Mouse (Mus musculus): ENCODE measurements around the gene Tesmin. TPM values are rescaled to one million over a fixed set of nuclear protein-coding genes. Genes with fewer than 3 reads are reported as not detected.

Tesmin gene
- polyA plus RNA-seq, 1 experiment from 2014 or later, result 0.83 TPM

DNA sequence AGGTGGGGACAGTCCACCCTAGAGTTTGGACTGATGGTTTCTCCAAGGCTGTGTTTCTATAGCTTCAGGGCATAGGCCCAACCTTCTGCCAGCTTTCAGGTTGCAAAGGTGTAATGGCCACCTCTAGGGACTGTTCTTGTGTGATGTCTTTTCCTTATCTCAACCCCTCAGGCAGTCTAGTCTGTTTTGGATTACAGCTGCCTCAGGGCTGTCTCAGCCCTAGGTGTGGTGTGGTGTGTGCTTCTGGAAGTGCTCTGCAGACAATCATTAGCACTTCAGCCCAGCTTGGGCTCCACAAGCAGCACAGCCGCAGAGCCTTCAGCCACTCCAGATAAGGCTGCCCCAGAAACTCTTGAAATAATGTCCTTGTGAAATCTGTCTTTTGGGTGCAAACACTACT lies 3.7 kb downstream of the Tesmin start:
- Histone ChIP-seq H3K4me3 (no peak overlapping the region), H3K27me3 (replicated peaks) (no peaks in the 10 kb centered on the region), H3K4me1 (replicated peaks) (peaks cover 44% of the 10 kb centered on the region), H3K9ac (no peak overlapping the region), H3K9me3 (replicated peaks) (peaks cover 6% of the 10 kb centered on the region), H3K36me3 (no peaks in the 10 kb centered on the region), H3K4me2 (no peak overlapping the region), H3K27ac (ENCODE audit: poor library complexity, severe bottlenecking) (peak overlapping the region; percentile 36; the same call in 1 of the 2 replicates)
- ATAC-seq (ENCODE audit: insufficient number of reproducible peaks, low FRiP score), result 0 out of 2 replicates have a peak, but pooled peaks have one; percentile 6
- 6% methylated on average over 1 of the region's 1 CpGs for WGBS

DNA sequence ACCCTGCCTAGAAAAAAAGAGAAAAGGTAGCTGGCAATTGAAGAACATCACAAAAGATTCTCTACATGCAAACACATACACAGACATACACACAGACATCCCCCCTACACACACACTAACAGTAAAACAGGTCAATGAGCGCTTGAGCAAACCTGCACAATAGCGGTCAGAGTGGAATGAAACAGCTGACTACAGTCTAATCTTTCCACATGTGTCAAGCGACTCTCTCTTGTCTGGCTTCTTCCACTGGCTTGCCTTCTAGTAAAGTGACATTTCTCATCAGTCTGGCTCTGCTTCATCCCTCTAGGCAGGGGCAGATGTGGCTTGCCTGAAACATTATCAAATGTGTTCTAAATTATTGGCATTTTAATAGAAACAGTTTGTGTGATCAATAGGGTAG lies 5.6 kb downstream of the Tesmin start:
- Histone ChIP-seq H3K9ac (no peak overlapping the region), H3K4me3 (no peak overlapping the region), H3K4me2 (no peak overlapping the region), H3K4me1 (replicated peaks) (peaks cover 39% of the 10 kb centered on the region), H3K27me3 (replicated peaks) (no peaks in the 10 kb centered on the region), H3K27ac (ENCODE audit: poor library complexity, severe bottlenecking) (no peak overlapping the region), H3K36me3 (no peaks in the 10 kb centered on the region), H3K9me3 (replicated peaks) (peaks cover 6% of the 10 kb centered on the region)
- WGBS, result 66% methylated on average over 3 of the region's 3 CpGs
- no peak for ATAC-seq (ENCODE audit: insufficient number of reproducible peaks, low FRiP score)

GRCm38 (mm10) chr19:3400057-3400456 lies 11.4 kb downstream of the Tesmin start:
- H3K4me1 ChIP-seq (replicated peaks), result peaks cover 34% of the 10 kb centered on the region
- H3K9me3 ChIP-seq (replicated peaks), result peaks cover 3% of the 10 kb centered on the region; the same call in 1 of the 2 replicates
- WGBS, result 87% methylated on average over 4 of the region's 4 CpGs
- no peak overlapping the region for H3K9ac ChIP-seq
- H3K27me3 ChIP-seq (replicated peaks), result 0 out of 2 replicates have a peak, but pooled peaks cover 7% of the 10 kb centered on the region
- no peaks in the 10 kb centered on the region for H3K36me3 ChIP-seq
- no peak overlapping the region for H3K4me2 ChIP-seq
- H3K27ac ChIP-seq (ENCODE audit: poor library complexity, severe bottlenecking), result no peak overlapping the region
- ATAC-seq (ENCODE audit: insufficient number of reproducible peaks, low FRiP score), result no peak
- H3K4me3 ChIP-seq, result no peak overlapping the region

DNA sequence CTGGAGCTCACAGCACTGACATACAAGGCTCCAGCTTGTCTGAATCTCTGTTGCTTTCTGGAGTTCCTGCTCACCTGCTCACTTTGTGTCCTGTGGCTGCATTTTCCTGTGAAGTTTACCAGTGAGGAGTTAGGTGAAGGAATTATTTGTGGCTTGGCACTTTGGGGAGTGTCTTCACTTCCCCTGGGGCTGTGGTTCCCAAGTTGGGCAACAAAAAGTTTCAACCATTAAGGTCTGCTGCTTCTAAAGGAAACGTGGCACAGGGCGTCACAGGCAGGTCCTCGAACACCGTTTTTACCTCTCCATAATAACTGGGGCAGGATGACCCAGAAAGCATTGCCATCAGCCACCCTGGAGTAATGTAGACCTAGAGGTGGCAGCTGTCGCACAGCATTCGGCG lies 12.8 kb downstream of the Tesmin start:
- Histone ChIP-seq H3K27ac (ENCODE audit: poor library complexity, severe bottlenecking) (no peak overlapping the region), H3K9me3 (replicated peaks) (peaks cover 3% of the 10 kb centered on the region; the same call in 1 of the 2 replicates), H3K4me2 (no peak overlapping the region), H3K4me1 (replicated peaks) (peaks cover 26% of the 10 kb centered on the region), H3K36me3 (no peaks in the 10 kb centered on the region), H3K27me3 (replicated peaks) (peaks cover 7% of the 10 kb centered on the region; the same call in 1 of the 2 replicates), H3K4me3 (no peak overlapping the region), H3K9ac (no peak overlapping the region)
- WGBS, result 66% methylated on average over 7 of the region's 7 CpGs
- no peak for ATAC-seq (ENCODE audit: insufficient number of reproducible peaks, low FRiP score)

- H3K27me3 ChIP-seq (replicated peaks), result peaks cover 10% of the 10 kb centered on the region; the same call in 1 of the 2 replicates
- H3K4me2 ChIP-seq, result 0 out of 2 replicates have a peak overlapping the region, but pooled peaks have one; percentile 6
- H3K4me1 ChIP-seq (replicated peaks), result peaks cover 21% of the 10 kb centered on the region
- H3K27ac ChIP-seq (ENCODE audit: poor library complexity, severe bottlenecking), result no peak overlapping the region
- H3K4me3 ChIP-seq, result no peak overlapping the region
- H3K36me3 ChIP-seq, result no peaks in the 10 kb centered on the region
- H3K9me3 ChIP-seq (replicated peaks), result peaks cover 3% of the 10 kb centered on the region; the same call in 1 of the 2 replicates
- WGBS, result 32% methylated on average over 7 of the region's 7 CpGs
- no peak overlapping the region for H3K9ac ChIP-seq
- ATAC-seq (ENCODE audit: insufficient number of reproducible peaks, low FRiP score), result no peak
These were observed 13.3 kb downstream of the Tesmin start for GRCm38 (mm10) chr19:3401943-3402342.

DNA sequence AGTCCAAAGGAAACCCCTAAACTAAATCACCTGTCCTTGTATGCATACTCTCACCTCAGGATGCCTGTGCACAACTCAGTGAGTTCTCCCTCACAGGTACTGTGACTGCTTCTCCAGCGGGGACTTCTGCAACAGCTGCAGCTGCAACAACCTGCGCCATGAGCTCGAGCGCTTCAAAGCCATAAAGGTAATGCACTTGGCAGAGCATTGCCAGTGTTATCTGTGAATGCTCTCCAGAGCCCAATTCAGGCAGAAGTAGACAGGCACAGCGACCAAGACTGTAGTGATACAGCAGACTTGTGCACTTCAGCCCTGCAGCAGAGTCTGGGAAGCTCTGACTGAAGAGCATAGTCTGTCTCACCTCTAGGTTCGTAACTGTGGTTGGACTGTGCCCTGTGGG lies 13.7 kb downstream of the Tesmin start:
- no peak for ATAC-seq (ENCODE audit: insufficient number of reproducible peaks, low FRiP score)
- no peaks in the 10 kb centered on the region for H3K36me3 ChIP-seq
- H3K4me3 ChIP-seq, result no peak overlapping the region
- WGBS, result 63% methylated on average over 6 of the region's 6 CpGs
- H3K4me2 ChIP-seq, result 0 out of 2 replicates have a peak overlapping the region, but pooled peaks have one; percentile 6
- H3K9ac ChIP-seq, result no peak overlapping the region
- no peak overlapping the region for H3K27ac ChIP-seq (ENCODE audit: poor library complexity, severe bottlenecking)
- H3K27me3 ChIP-seq (replicated peaks), result peaks cover 10% of the 10 kb centered on the region; the same call in 1 of the 2 replicates
- H3K4me1 ChIP-seq (replicated peaks), result peaks cover 17% of the 10 kb centered on the region
- peaks cover 3% of the 10 kb centered on the region; the same call in 1 of the 2 replicates for H3K9me3 ChIP-seq (replicated peaks)

DNA sequence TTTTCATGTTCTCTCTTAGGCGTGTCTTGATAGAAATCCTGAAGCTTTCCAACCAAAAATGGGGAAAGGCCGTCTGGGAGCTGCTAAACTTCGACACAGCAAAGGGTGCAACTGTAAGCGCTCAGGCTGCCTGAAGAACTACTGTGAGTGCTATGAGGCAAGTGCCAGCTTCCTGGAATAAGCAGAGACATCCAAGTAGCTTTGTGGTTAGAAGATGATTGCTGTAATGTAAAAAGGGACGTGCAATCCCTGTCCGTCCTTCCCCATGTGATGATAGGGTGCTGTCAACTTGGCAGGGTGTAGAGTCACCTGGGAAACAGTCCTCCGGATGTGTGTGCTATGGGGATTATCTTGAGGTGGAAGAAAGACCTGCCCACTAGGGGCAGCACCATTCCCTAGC lies 15.4 kb downstream of the Tesmin start:
- H3K4me3 ChIP-seq, result no peak overlapping the region
- no peaks in the 10 kb centered on the region for H3K36me3 ChIP-seq
- H3K4me1 ChIP-seq (replicated peaks), result peaks cover 17% of the 10 kb centered on the region
- 82% methylated on average over 7 of the region's 7 CpGs for WGBS
- H3K9ac ChIP-seq, result no peak overlapping the region
- peaks cover 20% of the 10 kb centered on the region for H3K27me3 ChIP-seq (replicated peaks)
- H3K9me3 ChIP-seq (replicated peaks), result peaks cover 3% of the 10 kb centered on the region; the same call in 1 of the 2 replicates
- H3K27ac ChIP-seq (ENCODE audit: poor library complexity, severe bottlenecking), result no peak overlapping the region
- no peak overlapping the region for H3K4me2 ChIP-seq
- no peak for ATAC-seq (ENCODE audit: insufficient number of reproducible peaks, low FRiP score)

- H3K27ac ChIP-seq (ENCODE audit: poor library complexity, severe bottlenecking), result no peak overlapping the region
- no peak for ATAC-seq (ENCODE audit: insufficient number of reproducible peaks, low FRiP score)
- peaks cover 17% of the 10 kb centered on the region for H3K4me1 ChIP-seq (replicated peaks)
- H3K27me3 ChIP-seq (replicated peaks), result peaks cover 26% of the 10 kb centered on the region
- no peaks in the 10 kb centered on the region for H3K36me3 ChIP-seq
- H3K4me3 ChIP-seq, result no peak overlapping the region
- H3K9ac ChIP-seq, result no peak overlapping the region
- no peak overlapping the region for H3K4me2 ChIP-seq
- WGBS, result 53% methylated on average over 1 of the region's 1 CpGs
- H3K9me3 ChIP-seq (replicated peaks), result peaks cover 3% of the 10 kb centered on the region; the same call in 1 of the 2 replicates
These were observed 17.0 kb downstream of the Tesmin start for GRCm38 (mm10) chr19:3405531-3406281.

DNA sequence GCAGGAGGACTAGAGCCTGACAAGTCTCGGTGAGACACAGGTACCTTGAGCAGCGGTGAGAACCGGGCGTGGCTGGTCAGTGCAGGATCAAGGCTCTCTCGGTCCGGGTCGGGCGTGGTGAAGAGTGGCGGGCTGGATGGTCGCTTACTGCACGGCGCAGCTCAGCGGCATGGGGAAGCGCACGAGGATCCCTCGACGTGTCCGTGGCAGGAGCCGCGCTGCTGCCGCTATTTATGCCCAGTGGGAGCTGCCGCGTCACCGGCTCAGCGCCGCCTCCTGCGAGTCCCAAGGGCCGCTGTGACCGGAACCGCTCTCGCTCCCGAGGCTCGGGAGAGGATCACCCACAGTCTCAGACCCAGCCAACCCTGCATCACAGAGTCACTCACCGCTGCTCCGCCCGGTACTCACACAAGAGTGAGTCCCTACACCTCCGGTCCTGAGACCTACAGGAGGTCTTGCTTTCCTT lies 25.6 kb downstream of the Tesmin start, which contains the start of gene Gal:
Gene Gal (minus strand): TSS at position 277 of the 466 bp plus-strand sequence.
- peaks cover 71% of the 10 kb centered on the region for H3K27me3 ChIP-seq (replicated peaks)

GRCm38 (mm10) chr19:3419251-3419650 lies 30.6 kb downstream of the Tesmin start:
- WGBS, result 60% methylated on average over 5 of the region's 5 CpGs
- H3K9me3 ChIP-seq (replicated peaks), result peaks cover 5% of the 10 kb centered on the region; the same call in 1 of the 2 replicates
- H3K9ac ChIP-seq, result no peak overlapping the region
- ATAC-seq (ENCODE audit: insufficient number of reproducible peaks, low FRiP score), result no peak; the same call in 1 of the 2 replicates
- no peak overlapping the region for H3K4me2 ChIP-seq
- H3K36me3 ChIP-seq, result no peaks in the 10 kb centered on the region
- H3K27me3 ChIP-seq (replicated peaks), result peaks cover 30% of the 10 kb centered on the region
- H3K27ac ChIP-seq (ENCODE audit: poor library complexity, severe bottlenecking), result no peak overlapping the region
- peaks cover 7% of the 10 kb centered on the region for H3K4me1 ChIP-seq (replicated peaks)
- H3K4me3 ChIP-seq, result no peak overlapping the region

More for the DNA sequence above, 25.6 kb downstream of the Tesmin start, which contains the start of gene Gal:
- Histone ChIP-seq H3K4me3 (peak within 1 kb of the TSS; percentile 41), H3K9me3 (replicated peaks) (peaks cover 5% of the 10 kb centered on the region; the same call in 1 of the 2 replicates), H3K4me1 (replicated peaks) (peaks cover 12% of the 10 kb centered on the region), H3K27ac (ENCODE audit: poor library complexity, severe bottlenecking) (no peak within 1 kb of the TSS), H3K36me3 (no peaks in the 10 kb centered on the region), H3K9ac (peak within 1 kb of the TSS; percentile 28; the same call in 1 of the 2 replicates), H3K4me2 (peak within 1 kb of the TSS; percentile 68)
- peak; percentile 33; the same call in 1 of the 2 replicates for ATAC-seq (ENCODE audit: insufficient number of reproducible peaks, low FRiP score)
- WGBS, result 4% methylated on average over 37 of the region's 37 CpGs

- Histone ChIP-seq H3K27ac (ENCODE audit: poor library complexity, severe bottlenecking) (no peak overlapping the region), H3K9ac (no peak overlapping the region), H3K9me3 (replicated peaks) (peaks cover 5% of the 10 kb centered on the region; the same call in 1 of the 2 replicates), H3K36me3 (no peaks in the 10 kb centered on the region), H3K27me3 (replicated peaks) (no peaks in the 10 kb centered on the region; the same call in 1 of the 2 replicates), H3K4me3 (no peak overlapping the region), H3K4me1 (replicated peaks) (no peaks in the 10 kb centered on the region), H3K4me2 (no peak overlapping the region)
- 75% methylated on average over 6 of the region's 6 CpGs for WGBS
- no peak for ATAC-seq (ENCODE audit: insufficient number of reproducible peaks, low FRiP score)
These were observed 33.8 kb downstream of the Tesmin start for GRCm38 (mm10) chr19:3422488-3422887.
